Mouse (Mus musculus) limb, embryonic 11.5 days (tissue): Measurements from ENCODE around the gene Tmem38b. TPM values are rescaled to one million over a fixed set of nuclear protein-coding genes. Genes with fewer than 3 reads are reported as not detected.

Experiments used
- ATAC-seq: fragments of 200-750 bp; cut with Nextera tagmentation; 2 replicates; pipeline ENCODE4 v1.8.0; 2017; ENCODE audit warnings: low read depth; ENCODE audit not compliant: insufficient number of reproducible peaks, low FRiP score, low TSS enrichment
- DNase-seq: peaks from one replicate; pipeline ENCODE4 v3.0.0-alpha.2; 2015; ENCODE audit warnings: low spot score
- H3K27ac ChIP-seq: fragments of 300-500 bp; sonication (generic); replicated peaks from 2 replicates; pipeline ENCODE4 v1.5.1; 2014; ENCODE audit warnings: low read depth, mild to moderate bottlenecking, low read length
- H3K27me3 ChIP-seq: fragments of 300-500 bp; sonication (generic); 2 replicates; pipeline ENCODE4 v1.6.1; 2014; ENCODE audit warnings: mild to moderate bottlenecking, low read length, mixed read lengths; ENCODE audit not compliant: control insufficient read depth, insufficient read depth
- H3K36me3 ChIP-seq: fragments of 300-500 bp; sonication (generic); 2 replicates; pipeline ENCODE4 v1.6.1; 2014; ENCODE audit warnings: mild to moderate bottlenecking, low read length, moderate library complexity, mixed read lengths; ENCODE audit not compliant: control insufficient read depth, insufficient read depth
- H3K4me1 ChIP-seq: fragments of 300-500 bp; sonication (generic); 2 replicates; pipeline ENCODE4 v1.6.1; 2014; ENCODE audit warnings: low read length, mixed read lengths; ENCODE audit not compliant: control insufficient read depth, insufficient read depth
- H3K4me2 ChIP-seq: fragments of 300-500 bp; sonication (generic); 2 replicates; pipeline ENCODE4 v1.6.1; 2014; ENCODE audit warnings: low read depth, mild to moderate bottlenecking, moderate library complexity; ENCODE audit not compliant: severe bottlenecking
- H3K4me3 ChIP-seq: fragments of 300-500 bp; sonication (generic); 2 replicates; pipeline ENCODE4 v1.5.1; 2014; ENCODE audit warnings: low read depth, low read length
- H3K9ac ChIP-seq: fragments of 300-500 bp; sonication (generic); 2 replicates; pipeline ENCODE4 v1.6.1; 2014; ENCODE audit warnings: mild to moderate bottlenecking, low read length
- H3K9me3 ChIP-seq: fragments of 300-500 bp; sonication (generic); 2 replicates; pipeline ENCODE4 v1.6.1; 2016; ENCODE audit warnings: low read length; ENCODE audit not compliant: control insufficient read depth
- WGBS: fragments of 180-500 bp; shearing (Covaris S2); extraction: QIAGEN DNeasy Blood & Tissue Kit; methylation state at CpG from one replicate; pipeline ENCODE4 v1.1.7; 2014; 5-methylcytosine and 5-hydroxymethylcytosine counted together
- polyA plus RNA-seq: library from polyadenylated mRNA; unstranded; fragments of >200 nt; fragmentation: Nextera tagmentation; extraction: Ambion mirVana; gene quantifications from 2 replicates; pipeline ENCODE4 v1.2.1, GENCODE M21; 2014

Gene Tmem38b
- polyA plus RNA-seq, 1 experiment from 2014 or later: 5.4 TPM

GRCm38 (mm10) chr4:53840158-53840870 is 14.5 kb downstream of the Tmem38b start:
- no peak overlapping the region for H3K27ac ChIP-seq
- DNase-seq (no peak), ATAC-seq (no peak)
- no peaks in the 10 kb centered on the region for H3K9me3 ChIP-seq
- H3K4me2 ChIP-seq: no peak overlapping the region
- H3K36me3 ChIP-seq: no peaks in the 10 kb centered on the region
- WGBS: 90% methylated on average over 15 of the region's 15 CpGs
- no peak overlapping the region for H3K9ac ChIP-seq
- no peak overlapping the region for H3K4me3 ChIP-seq
- no peaks in the 10 kb centered on the region for H3K27me3 ChIP-seq
- H3K4me1 ChIP-seq: no peaks in the 10 kb centered on the region

- Histone ChIP-seq H3K27me3 (no peaks in the 10 kb centered on the region), H3K4me3 (no peak overlapping the region), H3K9ac (no peak overlapping the region), H3K27ac (no peak overlapping the region), H3K9me3 (no peaks in the 10 kb centered on the region), H3K4me2 (no peak overlapping the region), H3K36me3 (no peaks in the 10 kb centered on the region), H3K4me1 (no peaks in the 10 kb centered on the region)
- DNase-seq (no peak), ATAC-seq (no peak)
- WGBS: 70% methylated on average over 8 of the region's 8 CpGs
Observed at GRCm38 (mm10) chr4:53843553-53843952, 17.7 kb downstream of the Tmem38b start.

- Histone ChIP-seq H3K36me3 (no peaks in the 10 kb centered on the region), H3K27ac (no peak overlapping the region), H3K27me3 (no peaks in the 10 kb centered on the region), H3K4me2 (no peak overlapping the region), H3K4me3 (no peak overlapping the region), H3K9ac (no peak overlapping the region), H3K4me1 (no peaks in the 10 kb centered on the region), H3K9me3 (no peaks in the 10 kb centered on the region)
- WGBS: 59% methylated on average over 6 of the region's 6 CpGs
- ATAC-seq (no peak), DNase-seq (no peak)
Observed at GRCm38 (mm10) chr4:53844835-53845619, 19.2 kb downstream of the Tmem38b start.

GRCm38 (mm10) chr4:53845656-53846055 is 19.8 kb downstream of the Tmem38b start:
- Histone ChIP-seq H3K36me3 (no peaks in the 10 kb centered on the region), H3K27me3 (no peaks in the 10 kb centered on the region), H3K9me3 (no peaks in the 10 kb centered on the region), H3K4me1 (no peaks in the 10 kb centered on the region), H3K4me2 (no peak overlapping the region), H3K27ac (no peak overlapping the region), H3K4me3 (no peak overlapping the region), H3K9ac (no peak overlapping the region)
- ATAC-seq (no peak), DNase-seq (no peak)
- WGBS: 96% methylated on average over 1 of the region's 1 CpGs

GRCm38 (mm10) chr4:53846326-53846725 is 20.5 kb downstream of the Tmem38b start:
- Histone ChIP-seq H3K27ac (no peak overlapping the region), H3K27me3 (no peaks in the 10 kb centered on the region), H3K4me3 (no peak overlapping the region), H3K9me3 (no peaks in the 10 kb centered on the region), H3K36me3 (no peaks in the 10 kb centered on the region), H3K4me2 (no peak overlapping the region), H3K9ac (no peak overlapping the region), H3K4me1 (no peaks in the 10 kb centered on the region)
- DNase-seq (no peak), ATAC-seq (no peak)
- 78% methylated on average over 2 of the region's 2 CpGs for WGBS

GRCm38 (mm10) chr4:53847541-53847940 is 21.7 kb downstream of the Tmem38b start:
- Histone ChIP-seq H3K9me3 (no peaks in the 10 kb centered on the region), H3K4me2 (no peak overlapping the region), H3K27me3 (no peaks in the 10 kb centered on the region), H3K9ac (no peak overlapping the region), H3K4me1 (no peaks in the 10 kb centered on the region), H3K36me3 (no peaks in the 10 kb centered on the region), H3K4me3 (no peak overlapping the region), H3K27ac (no peak overlapping the region)
- ATAC-seq (no peak), DNase-seq (no peak)
- WGBS: 89% methylated on average over 4 of the region's 4 CpGs

GRCm38 (mm10) chr4:53848308-53848707 is 22.5 kb downstream of the Tmem38b start:
- Histone ChIP-seq H3K9ac (no peak overlapping the region), H3K9me3 (no peaks in the 10 kb centered on the region), H3K4me2 (no peak overlapping the region), H3K27ac (no peak overlapping the region), H3K36me3 (no peaks in the 10 kb centered on the region), H3K27me3 (no peaks in the 10 kb centered on the region), H3K4me3 (no peak overlapping the region), H3K4me1 (no peaks in the 10 kb centered on the region)
- WGBS: 91% methylated on average over 3 of the region's 3 CpGs
- no peak for DNase-seq
- ATAC-seq: no peak

GRCm38 (mm10) chr4:53848816-53849215 is 23.0 kb downstream of the Tmem38b start:
- no peak overlapping the region for H3K4me3 ChIP-seq
- no peak overlapping the region for H3K27ac ChIP-seq
- H3K27me3 ChIP-seq: no peaks in the 10 kb centered on the region
- H3K4me1 ChIP-seq: no peaks in the 10 kb centered on the region
- H3K4me2 ChIP-seq: no peak overlapping the region
- 93% methylated on average over 8 of the region's 8 CpGs for WGBS
- ATAC-seq (no peak), DNase-seq (no peak)
- H3K36me3 ChIP-seq: no peaks in the 10 kb centered on the region
- no peaks in the 10 kb centered on the region for H3K9me3 ChIP-seq
- no peak overlapping the region for H3K9ac ChIP-seq
